Mouse (Mus musculus): ENCODE data around the gene Synpr. TPM values are rescaled to one million over a fixed set of nuclear protein-coding genes. Genes with fewer than 3 reads are reported as not detected.

The Synpr gene
- polyA plus RNA-seq, 1 experiment: not detected

GRCm38 (mm10) chr14:13519239-13520011 lies 234.8 kb downstream of the Synpr start:
- Histone ChIP-seq H3K4me3 (replicated peaks; ENCODE audit: control insufficient read depth, low read depth, low read length) (no peak overlapping the region), H3K27ac (ENCODE audit: control insufficient read depth, insufficient read depth, low read depth, low read length, poor library complexity) (no peak overlapping the region), H3K4me1 (ENCODE audit: control insufficient read depth, insufficient read depth, low read length) (no peaks in the 10 kb centered on the region)
- 78% methylated on average over 7 of the region's 7 CpGs for WGBS
- TF ChIP-seq POLR2A (IDR thresholded peaks at IDR 0.05; ENCODE audit: borderline replicate concordance, control insufficient read depth, low read depth, low read length) (no peak), CTCF (IDR thresholded peaks at IDR 0.05; ENCODE audit: control insufficient read depth, insufficient read depth, low read length) (no peak)

GRCm38 (mm10) chr14:13547746-13548145 lies 263.2 kb downstream of the Synpr start:
- no peak overlapping the region for H3K27ac ChIP-seq (ENCODE audit: control insufficient read depth, insufficient read depth, low read depth, low read length, poor library complexity)
- H3K4me1 ChIP-seq (ENCODE audit: control insufficient read depth, insufficient read depth, low read length): no peaks in the 10 kb centered on the region
- 35% methylated on average over 2 of the region's 2 CpGs for WGBS
- no peak for TF ChIP-seq POLR2A (IDR thresholded peaks at IDR 0.05; ENCODE audit: borderline replicate concordance, control insufficient read depth, low read depth, low read length)
- H3K4me3 ChIP-seq (replicated peaks; ENCODE audit: control insufficient read depth, low read depth, low read length): no peak overlapping the region

GRCm38 (mm10) chr14:13551209-13551608 lies 266.6 kb downstream of the Synpr start:
- TF ChIP-seq POLR2A (IDR thresholded peaks at IDR 0.05; ENCODE audit: borderline replicate concordance, control insufficient read depth, low read depth, low read length) (no peak), CTCF (IDR thresholded peaks at IDR 0.05; ENCODE audit: control insufficient read depth, insufficient read depth, low read length) (no peak)
- no peak overlapping the region for H3K27ac ChIP-seq (ENCODE audit: control insufficient read depth, insufficient read depth, low read depth, low read length, poor library complexity)

GRCm38 (mm10) chr14:13553616-13554370 lies 269.2 kb downstream of the Synpr start:
- no peak overlapping the region for H3K4me3 ChIP-seq (replicated peaks; ENCODE audit: control insufficient read depth, low read depth, low read length)
- WGBS: 59% methylated on average over 1 of the region's 1 CpGs
- TF ChIP-seq POLR2A (IDR thresholded peaks at IDR 0.05; ENCODE audit: borderline replicate concordance, control insufficient read depth, low read depth, low read length) (no peak), CTCF (IDR thresholded peaks at IDR 0.05; ENCODE audit: control insufficient read depth, insufficient read depth, low read length) (no peak)
- H3K27ac ChIP-seq (ENCODE audit: control insufficient read depth, insufficient read depth, low read depth, low read length, poor library complexity): no peak overlapping the region
- no peaks in the 10 kb centered on the region for H3K4me1 ChIP-seq (ENCODE audit: control insufficient read depth, insufficient read depth, low read length)

More at GRCm38 (mm10) chr14:13551209-13551608, 266.6 kb downstream of the Synpr start:
- WGBS: 49% methylated on average over 4 of the region's 4 CpGs
- H3K4me1 ChIP-seq (ENCODE audit: control insufficient read depth, insufficient read depth, low read length): no peaks in the 10 kb centered on the region
- H3K4me3 ChIP-seq (replicated peaks; ENCODE audit: control insufficient read depth, low read depth, low read length): no peak overlapping the region

- WGBS: 79% methylated on average over 4 of the region's 4 CpGs
- no peak overlapping the region for H3K27ac ChIP-seq (ENCODE audit: control insufficient read depth, insufficient read depth, low read depth, low read length, poor library complexity)
These were observed 270.1 kb downstream of the Synpr start for GRCm38 (mm10) chr14:13554631-13555030.

GRCm38 (mm10) chr14:13558117-13558516 lies 273.5 kb downstream of the Synpr start:
- Histone ChIP-seq H3K4me1 (ENCODE audit: control insufficient read depth, insufficient read depth, low read length) (no peaks in the 10 kb centered on the region), H3K27ac (ENCODE audit: control insufficient read depth, insufficient read depth, low read depth, low read length, poor library complexity) (no peak overlapping the region), H3K4me3 (replicated peaks; ENCODE audit: control insufficient read depth, low read depth, low read length) (no peak overlapping the region)
- TF ChIP-seq POLR2A (IDR thresholded peaks at IDR 0.05; ENCODE audit: borderline replicate concordance, control insufficient read depth, low read depth, low read length): no peak
- TF ChIP-seq CTCF (IDR thresholded peaks at IDR 0.05; ENCODE audit: control insufficient read depth, insufficient read depth, low read length): no peak
- 88% methylated on average over 2 of the region's 2 CpGs for WGBS

More at GRCm38 (mm10) chr14:13554631-13555030, 270.1 kb downstream of the Synpr start:
- no peak for TF ChIP-seq CTCF (IDR thresholded peaks at IDR 0.05; ENCODE audit: control insufficient read depth, insufficient read depth, low read length)
- no peak for TF ChIP-seq POLR2A (IDR thresholded peaks at IDR 0.05; ENCODE audit: borderline replicate concordance, control insufficient read depth, low read depth, low read length)
- Histone ChIP-seq H3K4me1 (ENCODE audit: control insufficient read depth, insufficient read depth, low read length) (no peaks in the 10 kb centered on the region), H3K4me3 (replicated peaks; ENCODE audit: control insufficient read depth, low read depth, low read length) (no peak overlapping the region)

- TF ChIP-seq POLR2A (IDR thresholded peaks at IDR 0.05; ENCODE audit: borderline replicate concordance, control insufficient read depth, low read depth, low read length): no peak
- TF ChIP-seq CTCF (IDR thresholded peaks at IDR 0.05; ENCODE audit: control insufficient read depth, insufficient read depth, low read length): no peak
- 50% methylated on average over 1 of the region's 1 CpGs for WGBS
- Histone ChIP-seq H3K4me3 (replicated peaks; ENCODE audit: control insufficient read depth, low read depth, low read length) (no peak overlapping the region), H3K4me1 (ENCODE audit: control insufficient read depth, insufficient read depth, low read length) (no peaks in the 10 kb centered on the region), H3K27ac (ENCODE audit: control insufficient read depth, insufficient read depth, low read depth, low read length, poor library complexity) (no peak overlapping the region)
These were observed 282.7 kb downstream of the Synpr start for GRCm38 (mm10) chr14:13567250-13567649.

- TF ChIP-seq CTCF (IDR thresholded peaks at IDR 0.05; ENCODE audit: control insufficient read depth, insufficient read depth, low read length) (no peak), POLR2A (IDR thresholded peaks at IDR 0.05; ENCODE audit: borderline replicate concordance, control insufficient read depth, low read depth, low read length) (no peak)
- 79% methylated on average over 2 of the region's 2 CpGs for WGBS
- no peaks in the 10 kb centered on the region for H3K4me1 ChIP-seq (ENCODE audit: control insufficient read depth, insufficient read depth, low read length)
- no peak overlapping the region for H3K27ac ChIP-seq (ENCODE audit: control insufficient read depth, insufficient read depth, low read depth, low read length, poor library complexity)
- H3K4me3 ChIP-seq (replicated peaks; ENCODE audit: control insufficient read depth, low read depth, low read length): no peak overlapping the region
These were observed 283.4 kb downstream of the Synpr start for GRCm38 (mm10) chr14:13567996-13568395.

All from bone marrow, adult 2 months (tissue).